Mouse (Mus musculus): Measurements from ENCODE around the gene Arhgap17.

The Arhgap17 gene

GRCm38 (mm10) chr7:123341896-123342295 is 27.8 kb downstream of the Arhgap17 start:
- no peak for DNase-seq (ENCODE audit: low read depth)

- no peak for DNase-seq (ENCODE audit: low read depth)
These were observed 31.4 kb downstream of the Arhgap17 start for GRCm38 (mm10) chr7:123338351-123338750.

GRCm38 (mm10) chr7:123336322-123336721 is 33.4 kb downstream of the Arhgap17 start:
- no peak for DNase-seq (ENCODE audit: low read depth)

GRCm38 (mm10) chr7:123330506-123330905 is 39.2 kb downstream of the Arhgap17 start:
- DNase-seq (ENCODE audit: low read depth): no peak

- DNase-seq (ENCODE audit: low read depth): no peak
These were observed 41.8 kb downstream of the Arhgap17 start for GRCm38 (mm10) chr7:123327909-123328308.

GRCm38 (mm10) chr7:123326901-123327300 is 42.8 kb downstream of the Arhgap17 start:
- no peak for DNase-seq (ENCODE audit: low read depth)

- DNase-seq (ENCODE audit: low read depth): peak; percentile 25
These were observed 43.7 kb downstream of the Arhgap17 start for GRCm38 (mm10) chr7:123326062-123326461.

GRCm38 (mm10) chr7:123324105-123324504 is 45.6 kb downstream of the Arhgap17 start:
- no peak for DNase-seq (ENCODE audit: low read depth)

- no peak for DNase-seq (ENCODE audit: low read depth)
These were observed 46.3 kb downstream of the Arhgap17 start for GRCm38 (mm10) chr7:123323388-123323787.

- DNase-seq (ENCODE audit: low read depth): peak; percentile 19
These were observed 47.1 kb downstream of the Arhgap17 start for GRCm38 (mm10) chr7:123322452-123323121.

GRCm38 (mm10) chr7:123312738-123313137 is 57.0 kb downstream of the Arhgap17 start:
- no peak for DNase-seq (ENCODE audit: low read depth)

- no peak for DNase-seq (ENCODE audit: low read depth)
These were observed 57.9 kb downstream of the Arhgap17 start for GRCm38 (mm10) chr7:123311836-123312235.

- no peak for DNase-seq (ENCODE audit: low read depth)
These were observed 61.7 kb downstream of the Arhgap17 start for GRCm38 (mm10) chr7:123307887-123308558.

GRCm38 (mm10) chr7:123307236-123307635 is 62.5 kb downstream of the Arhgap17 start:
- no peak for DNase-seq (ENCODE audit: low read depth)

GRCm38 (mm10) chr7:123305397-123305796 is 64.3 kb downstream of the Arhgap17 start:
- no peak for DNase-seq (ENCODE audit: low read depth)

- DNase-seq (ENCODE audit: low read depth): no peak
These were observed 69.5 kb downstream of the Arhgap17 start for GRCm38 (mm10) chr7:123300258-123300657.

- DNase-seq (ENCODE audit: low read depth): no peak
These were observed 71.5 kb downstream of the Arhgap17 start for GRCm38 (mm10) chr7:123298225-123298624.

- no peak for DNase-seq (ENCODE audit: low read depth)
These were observed 73.6 kb downstream of the Arhgap17 start for GRCm38 (mm10) chr7:123296097-123296496.

GRCm38 (mm10) chr7:123295423-123295822 is 74.3 kb downstream of the Arhgap17 start:
- DNase-seq (ENCODE audit: low read depth): no peak

GRCm38 (mm10) chr7:123293898-123294297 is 75.8 kb downstream of the Arhgap17 start:
- no peak for DNase-seq (ENCODE audit: low read depth)

GRCm38 (mm10) chr7:123291942-123292341 is 77.8 kb downstream of the Arhgap17 start:
- DNase-seq (ENCODE audit: low read depth): no peak

GRCm38 (mm10) chr7:123289176-123289575 is 80.5 kb downstream of the Arhgap17 start:
- no peak for DNase-seq (ENCODE audit: low read depth)

- no peak for DNase-seq (ENCODE audit: low read depth)
These were observed 81.8 kb downstream of the Arhgap17 start for GRCm38 (mm10) chr7:123287903-123288302.

- no peak for DNase-seq (ENCODE audit: low read depth)
These were observed 83.8 kb downstream of the Arhgap17 start for GRCm38 (mm10) chr7:123285896-123286295.
